ENCODE assay signal across 18 mouse cellular contexts in the genomic region with DNA sequence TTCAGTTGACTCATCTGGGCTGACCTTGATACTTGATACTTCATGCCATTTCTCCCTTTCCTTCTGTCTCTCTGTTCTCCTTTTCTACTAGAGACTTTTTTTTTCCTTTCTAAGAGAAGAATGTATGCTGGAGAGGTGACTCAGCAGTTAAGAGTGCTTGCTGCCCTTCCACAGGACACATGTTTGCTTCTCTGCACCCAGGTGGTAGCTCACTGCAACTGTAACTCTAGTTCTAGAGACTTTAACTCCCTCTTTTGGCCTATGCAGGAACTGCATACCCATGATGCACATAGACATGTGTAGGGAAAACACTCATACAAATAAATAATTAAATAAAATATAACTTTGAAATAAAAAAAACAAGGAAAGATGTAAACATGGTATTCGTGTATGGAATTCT.
DNase-seq lines count a peak whose midpoint lies in the region; ATAC-seq and TF ChIP-seq lines count a peak whose summit lies in the region.
"Had no signal": no experiment of that assay in that cellular context is flagged by ENCODE, and none has a peak within 500 bp of the region (broad histone marks: within the 10 kb centered on the region; RNA-seq: fewer than 3 reads in every experiment).

No protein-coding gene starts in this region.

- H3K9ac ChIP-seq in kidney, postnatal 0 days (ENCODE audit: low read depth, low read length): no peak overlapping the region
- H3K9ac ChIP-seq: embryonic facial prominence, embryonic 12.5 days; forebrain, embryonic 15.5 days; heart, embryonic 12.5 days; hindbrain, embryonic 14.5 days had no signal

- H3K27me3 ChIP-seq in kidney, postnatal 0 days (ENCODE audit: insufficient read depth, low read length): no peaks in the 10 kb centered on the region
- no peaks in the 10 kb centered on the region for H3K27me3 ChIP-seq in E14TG2a.4 (ENCODE audit: insufficient read depth, low read length)
- peaks cover 19% of the 10 kb centered on the region; the same call in 1 of the 2 replicates for H3K27me3 ChIP-seq in limb, embryonic 10.5 days (ENCODE audit: low read depth, poor library complexity, severe bottlenecking)
- H3K27me3 ChIP-seq: embryonic facial prominence, embryonic 12.5 days; heart, embryonic 12.5 days had no signal

- ATAC-seq in kidney, postnatal 0 days (replicated peaks; ENCODE audit: low FRiP score, low read depth): no peak
- ATAC-seq: forebrain, embryonic 15.5 days; intestine, embryonic 16.5 days had no signal

- intact Hi-C loops in left cerebral cortex, postnatal 36 days (cut with DNase I): no loop called here

- WGBS in kidney, postnatal 0 days: 98% methylated on average over 1 of the region's 1 CpGs
- 95% methylated on average over 1 of the region's 1 CpGs for WGBS in limb, embryonic 10.5 days

- H3K9me3 ChIP-seq in kidney, postnatal 0 days (replicated peaks; ENCODE audit: low read length): no peaks in the 10 kb centered on the region
- peaks cover 9% of the 10 kb centered on the region; the same call in 1 of the 2 replicates for H3K9me3 ChIP-seq in E14TG2a.4 (ENCODE audit: low read length)
- no peaks in the 10 kb centered on the region for H3K9me3 ChIP-seq in limb, embryonic 10.5 days (replicated peaks)
- H3K9me3 ChIP-seq: embryonic facial prominence, embryonic 12.5 days; forebrain, embryonic 15.5 days; heart, embryonic 12.5 days had no signal

- H3K4me3 ChIP-seq in kidney, postnatal 0 days (replicated peaks; ENCODE audit: low read depth, low read length): no peak overlapping the region
- no peak overlapping the region for H3K4me3 ChIP-seq in E14TG2a.4 (replicated peaks; ENCODE audit: low read length)
- H3K4me3 ChIP-seq in limb, embryonic 10.5 days: no peak overlapping the region
- H3K4me3 ChIP-seq: embryonic facial prominence, embryonic 12.5 days; forebrain, embryonic 15.5 days; heart, embryonic 12.5 days; hindbrain, embryonic 10.5 days had no signal

- DNase-seq in kidney, postnatal 0 days (ENCODE audit: low spot score): no peak
- DNase-seq in kidney, postnatal 4 days: no peak
- DNase-seq in NIH3T3 (ENCODE audit: low read depth): peak; percentile 45
- peak; percentile 14 for DNase-seq in limb, embryonic 10.5 days (ENCODE audit: low spot score)
- no peak for DNase-seq in spleen, adult 12 weeks (ENCODE audit: low spot score)
- no peak for DNase-seq in left cerebral cortex, postnatal 36 days (ENCODE audit: low spot score in 2 of 2)
- DNase-seq: adrenal gland, postnatal 10 days; cerebellum, adult 11 months; cerebellum, adult 9-10 months; cerebellum, postnatal 25 days; gastrocnemius, postnatal 25 days had no signal

- no peaks in the 10 kb centered on the region for H3K4me1 ChIP-seq in kidney, postnatal 0 days (replicated peaks; ENCODE audit: insufficient read depth, low read length)
- H3K4me1 ChIP-seq in E14TG2a.4 (replicated peaks; ENCODE audit: low read depth, low read length): peaks cover 20% of the 10 kb centered on the region
- H3K4me1 ChIP-seq in limb, embryonic 10.5 days: no peaks in the 10 kb centered on the region
- H3K4me1 ChIP-seq: forebrain, embryonic 15.5 days had no signal

- TF ChIP-seq CTCF in kidney, postnatal 0 days (IDR thresholded peaks at IDR 0.05; ENCODE audit: low read depth): 0 out of 2 replicates have a peak, but pooled peaks have one; percentile 12
- peak; percentile 66 for TF ChIP-seq CTCF in E14TG2a.4 (conservative IDR thresholded peaks at IDR 0.05; ENCODE audit: low read length)

- H3K27ac ChIP-seq in kidney, postnatal 0 days: no peak overlapping the region
- no peak overlapping the region for H3K27ac ChIP-seq in limb, embryonic 10.5 days
- H3K27ac ChIP-seq: embryonic facial prominence, embryonic 12.5 days; forebrain, embryonic 15.5 days; hindbrain, embryonic 10.5 days; hindbrain, embryonic 14.5 days had no signal

- no peaks in the 10 kb centered on the region for H3K36me3 ChIP-seq in kidney, postnatal 0 days (ENCODE audit: insufficient read depth, low read length)
- H3K36me3 ChIP-seq in E14TG2a.4 (ENCODE audit: insufficient read depth, low read length): no peaks in the 10 kb centered on the region
- H3K36me3 ChIP-seq in limb, embryonic 10.5 days: no peaks in the 10 kb centered on the region
- H3K36me3 ChIP-seq: embryonic facial prominence, embryonic 12.5 days; forebrain, embryonic 15.5 days; heart, embryonic 12.5 days; hindbrain, embryonic 10.5 days had no signal

- no peak overlapping the region for H3K4me2 ChIP-seq in kidney, postnatal 0 days (ENCODE audit: low read length)
- H3K4me2 ChIP-seq: embryonic facial prominence, embryonic 12.5 days; forebrain, embryonic 15.5 days; heart, embryonic 12.5 days; hindbrain, embryonic 14.5 days had no signal

Comparison
In these comparisons a context has a peak if more than half of its experiments do, and no peak if none do; other contexts are left out.
1. DNase-seq: peak in NIH3T3 (single experiment) and limb, embryonic 10.5 days (single experiment); none in kidney, postnatal 0 days (single experiment), kidney, postnatal 4 days (0 of 2), spleen, adult 12 weeks (single experiment) and left cerebral cortex, postnatal 36 days (0 of 2).